Mouse (Mus musculus) liver, postnatal 0 days (tissue): ENCODE data around the gene Gm20696. TPM values are rescaled to one million over a fixed set of nuclear protein-coding genes. Genes with fewer than 3 reads are reported as not detected.
A peak's percentile ranks its signal among the peaks of the same experiment; 100 is the strongest.

Experiments
- ATAC-seq: fragments of 200-750 bp; cut with Nextera tagmentation; 2 replicates; pipeline ENCODE4 v1.8.0; 2017; ENCODE audit warnings: mild to moderate bottlenecking, moderate library complexity
- DNase-seq: peaks from one replicate; pipeline ENCODE4 v3.0.0-alpha.2; 2016
- H3K27ac ChIP-seq: fragments of 300-500 bp; sonication (generic); 2 replicates; pipeline ENCODE4 v1.5.1; 2014; ENCODE audit warnings: antibody characterized with exemption, moderate library complexity, mild to moderate bottlenecking, low read depth
- H3K27me3 ChIP-seq: fragments of 300-500 bp; sonication (generic); 2 replicates; pipeline ENCODE4 v1.6.1; 2014; ENCODE audit warnings: low read length, control low read depth, mixed read lengths; ENCODE audit not compliant: insufficient read depth
- H3K36me3 ChIP-seq: fragments of 300-500 bp; sonication (generic); replicated peaks from 2 replicates; pipeline ENCODE4 v1.6.1; 2014; ENCODE audit warnings: mild to moderate bottlenecking, control low read depth, low read length, moderate library complexity, mixed read lengths; ENCODE audit not compliant: insufficient read depth
- H3K4me1 ChIP-seq: fragments of 300-500 bp; sonication (generic); 2 replicates; pipeline ENCODE4 v1.6.1; 2014; ENCODE audit warnings: antibody characterized with exemption, mild to moderate bottlenecking, control low read depth; ENCODE audit not compliant: insufficient read depth
- H3K4me2 ChIP-seq: fragments of 300-500 bp; sonication (generic); 2 replicates; pipeline ENCODE4 v1.6.1; 2014; ENCODE audit warnings: low read depth, mild to moderate bottlenecking, low read length, moderate library complexity, mixed read lengths
- H3K4me3 ChIP-seq: fragments of 300-500 bp; sonication (generic); 2 replicates; pipeline ENCODE4 v1.5.1; 2014; ENCODE audit warnings: low read depth, low read length
- H3K9ac ChIP-seq: fragments of 300-500 bp; sonication (generic); replicated peaks from 2 replicates; pipeline ENCODE4 v1.6.1; 2014; ENCODE audit warnings: mild to moderate bottlenecking, moderate library complexity
- H3K9me3 ChIP-seq: fragments of 300-500 bp; sonication (generic); 2 replicates; pipeline ENCODE4 v1.6.1; 2016; ENCODE audit warnings: mild to moderate bottlenecking, control low read depth, low read length, mixed read lengths
- CTCF ChIP-seq: sonication (generic); IDR thresholded peaks from 2 replicates; pipeline ENCODE4 v1.5.1; 2016; ENCODE audit warnings: antibody characterized with exemption, low read depth
- EP300 ChIP-seq: IDR thresholded peaks from 2 replicates; pipeline ENCODE4 v1.6.1; 2016; ENCODE audit warnings: antibody characterized with exemption, low read depth, mild to moderate bottlenecking
- WGBS: fragments of 180-500 bp; shearing (Covaris S2); extraction: QIAGEN DNeasy Blood & Tissue Kit; methylation state at CpG from one replicate; pipeline ENCODE4 v1.1.7; 2014; ENCODE audit not compliant: insufficient replicate concordance; 5-methylcytosine and 5-hydroxymethylcytosine counted together
- polyA plus RNA-seq: library from polyadenylated mRNA; unstranded; fragments of >200 nt; fragmentation: Nextera tagmentation; extraction: Ambion mirVana; gene quantifications from 2 replicates; pipeline ENCODE4 v1.2.1, GENCODE M21; 2015

The Gm20696 gene
- polyA plus RNA-seq, 1 experiment from 2014 or later, result 1.2 TPM

- H3K4me2 ChIP-seq, result no peak overlapping the region
- H3K9me3 ChIP-seq, result no peaks in the 10 kb centered on the region
- no peak for TF ChIP-seq EP300
- TF ChIP-seq CTCF, result no peak
- H3K4me1 ChIP-seq, result peaks cover 7% of the 10 kb centered on the region
- H3K36me3 ChIP-seq, result no peaks in the 10 kb centered on the region
- H3K9ac ChIP-seq, result no peak overlapping the region
- ATAC-seq, result no peak
- 51% methylated on average over 4 of the region's 4 CpGs for WGBS
- H3K27me3 ChIP-seq, result no peaks in the 10 kb centered on the region
- DNase-seq, result no peak
- H3K4me3 ChIP-seq, result no peak overlapping the region
- H3K27ac ChIP-seq, result no peak overlapping the region
Measured at GRCm38 (mm10) chr6:99284019-99284418, 382.6 kb downstream of the Gm20696 start.

GRCm38 (mm10) chr6:99282866-99283657 lies 383.5 kb downstream of the Gm20696 start:
- Histone ChIP-seq H3K36me3 (no peaks in the 10 kb centered on the region), H3K27me3 (no peaks in the 10 kb centered on the region), H3K9ac (no peak overlapping the region), H3K4me1 (peaks cover 7% of the 10 kb centered on the region), H3K27ac (no peak overlapping the region), H3K9me3 (no peaks in the 10 kb centered on the region), H3K4me2 (no peak overlapping the region), H3K4me3 (no peak overlapping the region)
- 44% methylated on average over 15 of the region's 15 CpGs for WGBS
- ATAC-seq (peak; percentile 19; the same call in 1 of the 2 replicates), DNase-seq (no peak)
- TF ChIP-seq EP300 (no peak), CTCF (no peak)

DNA sequence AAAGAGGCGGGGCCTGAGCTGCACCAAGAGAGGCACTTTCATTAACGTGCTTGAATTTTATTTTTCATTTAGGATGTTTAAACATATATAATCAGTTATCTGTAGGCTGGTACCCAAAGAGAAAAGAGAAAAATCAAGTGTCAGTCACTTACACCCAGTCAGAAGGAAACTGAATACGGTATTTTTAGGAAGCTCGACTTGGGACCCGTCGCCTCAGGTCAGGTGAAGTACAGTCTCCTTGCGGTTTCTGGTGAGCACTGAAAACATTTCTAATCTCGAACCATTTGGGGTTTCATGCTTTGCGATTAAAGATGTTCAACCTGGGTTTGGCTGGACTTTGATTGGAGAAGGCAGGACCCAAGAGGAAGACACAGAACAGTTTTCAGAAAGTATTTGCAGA lies 385.2 kb downstream of the Gm20696 start:
- no peaks in the 10 kb centered on the region; the same call in 1 of the 2 replicates for H3K36me3 ChIP-seq
- TF ChIP-seq EP300 (no peak), CTCF (no peak)
- no peak overlapping the region for H3K9ac ChIP-seq
- no peaks in the 10 kb centered on the region for H3K9me3 ChIP-seq
- H3K27me3 ChIP-seq, result no peaks in the 10 kb centered on the region
- peaks cover 9% of the 10 kb centered on the region for H3K4me1 ChIP-seq
- H3K4me3 ChIP-seq, result no peak overlapping the region
- no peak overlapping the region for H3K27ac ChIP-seq
- ATAC-seq (no peak), DNase-seq (no peak)
- no peak overlapping the region for H3K4me2 ChIP-seq
- 79% methylated on average over 9 of the region's 9 CpGs for WGBS

DNA sequence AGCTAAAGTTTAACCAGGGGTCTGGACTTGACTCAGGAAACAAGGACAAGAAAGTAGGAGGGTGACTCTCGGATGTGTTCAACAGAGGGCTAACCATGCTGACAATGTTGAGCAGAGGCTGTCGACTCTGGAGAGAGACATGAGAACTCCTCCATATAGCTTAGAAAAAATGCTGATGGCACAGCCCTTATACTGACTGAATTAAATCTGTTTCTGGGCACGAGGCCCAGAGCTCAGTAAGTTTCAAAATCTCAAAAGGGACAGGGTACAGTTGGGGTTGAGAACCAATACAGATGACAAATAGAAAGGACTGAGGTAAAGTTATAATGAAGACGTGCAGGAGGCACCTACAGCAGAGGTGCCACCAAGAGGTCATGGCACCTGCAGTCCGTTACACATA lies 386.0 kb downstream of the Gm20696 start:
- H3K4me1 ChIP-seq, result peaks cover 9% of the 10 kb centered on the region
- no peak overlapping the region for H3K4me2 ChIP-seq
- TF ChIP-seq EP300 (no peak), CTCF (no peak)
- no peak overlapping the region for H3K27ac ChIP-seq
- DNase-seq (no peak), ATAC-seq (no peak)
- no peak overlapping the region for H3K9ac ChIP-seq
- no peaks in the 10 kb centered on the region; the same call in 1 of the 2 replicates for H3K36me3 ChIP-seq
- H3K9me3 ChIP-seq, result no peaks in the 10 kb centered on the region
- WGBS, result 65% methylated on average over 5 of the region's 5 CpGs
- no peak overlapping the region for H3K4me3 ChIP-seq
- H3K27me3 ChIP-seq, result no peaks in the 10 kb centered on the region

- peaks cover 14% of the 10 kb centered on the region for H3K4me1 ChIP-seq
- H3K9ac ChIP-seq, result no peak overlapping the region
- ATAC-seq, result no peak
- H3K9me3 ChIP-seq, result no peaks in the 10 kb centered on the region
- DNase-seq, result no peak
- no peak overlapping the region for H3K4me2 ChIP-seq
- H3K27ac ChIP-seq, result no peak overlapping the region
- TF ChIP-seq CTCF, result no peak
- no peak for TF ChIP-seq EP300
- H3K36me3 ChIP-seq, result no peaks in the 10 kb centered on the region; the same call in none of the 2 replicates
- H3K27me3 ChIP-seq, result no peaks in the 10 kb centered on the region
- no peak overlapping the region for H3K4me3 ChIP-seq
- 66% methylated on average over 1 of the region's 1 CpGs for WGBS
Measured at GRCm38 (mm10) chr6:99277251-99277650, 389.3 kb downstream of the Gm20696 start.

- Histone ChIP-seq H3K27me3 (no peaks in the 10 kb centered on the region), H3K27ac (no peak overlapping the region), H3K4me3 (no peak overlapping the region), H3K9me3 (no peaks in the 10 kb centered on the region), H3K9ac (no peak overlapping the region), H3K4me2 (no peak overlapping the region), H3K4me1 (peaks cover 23% of the 10 kb centered on the region), H3K36me3 (no peaks in the 10 kb centered on the region; the same call in none of the 2 replicates)
- DNase-seq (no peak), ATAC-seq (no peak)
- 63% methylated on average over 7 of the region's 7 CpGs for WGBS
- TF ChIP-seq CTCF (no peak), EP300 (no peak)
Measured at GRCm38 (mm10) chr6:99276297-99276653, 390.3 kb downstream of the Gm20696 start.
